ENCODE assay signal across 11 mouse cellular contexts in the genomic region with DNA sequence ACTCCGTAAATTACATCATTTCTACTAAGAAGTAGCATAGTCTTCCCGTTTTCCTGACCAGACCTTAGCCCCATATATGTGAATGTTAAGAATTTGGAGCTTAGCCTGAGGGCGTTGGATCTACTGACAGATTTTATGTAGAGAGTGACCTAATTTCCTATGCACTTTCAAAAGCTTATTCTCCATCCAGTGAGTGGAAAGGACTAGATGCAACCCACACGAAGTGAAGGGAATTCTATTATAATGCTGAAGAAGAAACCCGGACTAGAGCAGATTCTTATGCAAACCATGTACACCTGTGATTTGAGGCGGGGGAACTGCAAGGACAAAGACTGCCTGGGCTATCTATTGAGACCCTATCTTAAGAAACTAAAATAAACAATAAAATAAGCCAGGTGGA.
"Had no signal": no experiment of that assay in that cellular context is flagged by ENCODE, and none has a peak within 500 bp of the region (broad histone marks: within the 10 kb centered on the region; RNA-seq: fewer than 3 reads in every experiment).

No protein-coding gene starts in this region.

- DNase-seq: kidney, adult 8-10 months; kidney, postnatal 14 days; kidney, postnatal 4 days; left cerebral cortex, postnatal 4 days; liver, postnatal 0 days; lung, embryonic 14.5 days; thymus, adult 18-20 months; thymus, postnatal 36 days had no signal

- ATAC-seq: liver, postnatal 0 days; lung, postnatal 0 days; midbrain, embryonic 13.5 days; midbrain, embryonic 16.5 days had no signal
